Mouse (Mus musculus): ENCODE data around the gene Lpp. TPM values are rescaled to one million over a fixed set of nuclear protein-coding genes. Genes with fewer than 3 reads are reported as not detected.

The Lpp gene
- total and polyA plus RNA-seq, 3 experiments, result 0.64 to 1.2 (median 0.68) TPM

DNA sequence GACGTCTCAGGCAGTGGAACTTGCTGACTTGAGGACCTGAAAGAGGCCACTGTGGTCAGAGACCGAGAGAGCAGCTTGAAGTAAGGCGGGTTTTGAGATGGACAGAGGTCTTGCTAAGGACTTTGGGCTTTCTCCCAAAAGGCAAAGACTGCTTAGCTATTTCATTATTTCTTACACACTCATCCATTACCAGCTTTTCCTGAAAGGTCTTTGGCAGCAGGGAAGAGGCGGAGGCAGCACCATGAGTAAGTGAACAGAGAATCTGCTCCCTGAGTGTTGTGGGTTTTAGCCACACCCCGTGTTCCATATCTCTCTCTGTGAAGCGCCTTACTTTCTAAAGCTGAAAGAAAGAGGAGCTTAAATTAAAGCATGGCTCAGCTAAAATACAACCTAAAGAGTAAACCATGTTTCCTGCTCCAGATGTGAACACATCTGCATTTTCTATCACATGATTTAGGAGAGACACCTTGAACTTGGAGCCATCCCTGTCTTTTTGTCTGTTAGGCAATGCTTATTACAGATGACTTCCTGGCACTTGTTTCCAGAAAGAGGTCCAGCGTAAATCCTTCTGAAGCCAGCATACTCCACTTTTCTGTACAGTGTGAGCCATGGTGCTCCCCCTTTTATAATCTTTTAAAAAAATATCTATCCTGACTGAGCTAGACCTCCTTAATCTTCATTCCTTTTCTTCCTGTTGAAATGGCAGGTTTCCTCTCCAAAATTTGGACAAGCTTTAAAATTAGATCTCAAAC, 520.5 kb downstream of the Lpp start:
- Histone ChIP-seq H3K27me3 (replicated peaks) (no peaks in the 10 kb centered on the region), H3K9me3 (replicated peaks; ENCODE audit: low read length) (no peaks in the 10 kb centered on the region), H3K27ac (ENCODE audit: insufficient read depth, low read depth) (no peak overlapping the region), H3K36me3 (replicated peaks in 1 of 2; ENCODE audit: control insufficient read depth in 1 of 2, insufficient read depth in 1 of 2, low read length in 1 of 2) (no peaks in the 10 kb centered on the region), H3K79me2 (replicated peaks; ENCODE audit: control insufficient read depth, extremely low read depth, insufficient read depth, poor library complexity, severe bottlenecking) (no peaks in the 10 kb centered on the region), H3K4me3 (replicated peaks in 1 of 3; ENCODE audit: low read depth in 2 of 3, low read length in 2 of 3, poor library complexity in 1 of 3) (no peak overlapping the region), H3K4me2 (ENCODE audit: insufficient read depth, low read depth, poor library complexity, severe bottlenecking) (no peak overlapping the region; the same call in 1 of the 2 replicates), H3K4me1 (ENCODE audit: control insufficient read depth in 1 of 2, insufficient read depth in 2 of 2) (peaks cover 5 to 25% of the 10 kb centered on the region in 2 experiments; a peak in 3 of 4 replicates), H3K9ac (ENCODE audit: insufficient read depth, low read depth) (no peak overlapping the region)
- dilution Hi-C loops (cut with MboI; ENCODE audit: extremely low pct_ligation_motif_present, extremely low pct_unique_long_range_greater_than_20kb, low sequenced_read_pairs), result no loop called here
- no peak for DNase-seq (ENCODE audit: extremely low read depth)
- in situ Hi-C loops (cut with MboI; ENCODE audit: low pct_ligation_motif_present, low pct_unique_long_range_greater_than_20kb, low sequenced_read_pairs), result loop anchor here (25.0 kb wide), 1 partner anchor 348 kb away; no protein-coding TSS in a partner anchor
- TF ChIP-seq HCFC1 (IDR thresholded peaks at IDR 0.05; ENCODE audit: low read depth, low read length) (no peak), ELF1 (IDR thresholded peaks at IDR 0.05; ENCODE audit: low read depth, low read length) (no peak), RAD21 (IDR thresholded peaks at IDR 0.05; ENCODE audit: low read depth, low read length) (no peak), CHD2 (IDR thresholded peaks at IDR 0.05; ENCODE audit: low read length) (no peak), POLR2AphosphoS2 (IDR thresholded peaks at IDR 0.05; ENCODE audit: low read depth, low read length) (no peak), POLR2A (IDR thresholded peaks at IDR 0.05; ENCODE audit: low read depth, low read length) (no peak), USF2 (conservative IDR thresholded peaks at IDR 0.05; ENCODE audit: low read depth, low read length) (no peak), RCOR1 (conservative IDR thresholded peaks at IDR 0.05; ENCODE audit: low read depth, low read length) (no peak), EP300 (IDR thresholded peaks at IDR 0.05; ENCODE audit: low read length) (no peak), ZKSCAN1 (IDR thresholded peaks at IDR 0.05; ENCODE audit: borderline replicate concordance, low read depth, low read length) (no peak), MYC (IDR thresholded peaks at IDR 0.05; ENCODE audit: low read depth, low read length) (no peak), JUN (IDR thresholded peaks at IDR 0.05; ENCODE audit: insufficient read depth, low read depth, low read length) (no peak), USF1 (IDR thresholded peaks at IDR 0.05; ENCODE audit: low read depth, low read length) (no peak), MEF2A (IDR thresholded peaks at IDR 0.05; ENCODE audit: borderline replicate concordance, low read depth, low read length) (no peak)

DNA sequence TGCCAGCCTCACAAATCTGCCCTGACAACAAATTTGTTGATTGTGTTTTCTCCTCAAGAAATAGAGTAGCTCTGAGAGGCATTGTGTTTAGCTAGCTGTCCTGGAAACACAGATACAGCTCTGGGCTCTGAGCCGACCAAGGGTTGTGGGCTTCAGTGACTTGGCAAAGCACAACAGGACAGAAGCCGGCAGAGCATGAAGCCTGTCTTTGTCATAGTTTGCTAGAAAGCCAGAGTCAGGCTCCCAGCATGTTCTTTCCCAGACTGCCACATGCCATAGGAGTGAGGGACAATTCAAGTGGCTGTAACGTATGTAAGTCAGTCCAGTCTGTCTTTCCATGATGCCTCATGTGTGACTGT, 521.1 kb downstream of the Lpp start:
- no peak overlapping the region for H3K4me3 ChIP-seq (replicated peaks in 1 of 3; ENCODE audit: low read depth in 2 of 3, low read length in 2 of 3, poor library complexity in 1 of 3)
- H3K4me1 ChIP-seq (ENCODE audit: control insufficient read depth in 1 of 2, insufficient read depth in 2 of 2), result peaks cover 5 to 25% of the 10 kb centered on the region in 2 experiments; a peak in 3 of 4 replicates
- H3K36me3 ChIP-seq (replicated peaks in 1 of 2; ENCODE audit: control insufficient read depth in 1 of 2, insufficient read depth in 1 of 2, low read length in 1 of 2), result no peaks in the 10 kb centered on the region
- H3K79me2 ChIP-seq (replicated peaks; ENCODE audit: control insufficient read depth, extremely low read depth, insufficient read depth, poor library complexity, severe bottlenecking), result no peaks in the 10 kb centered on the region
- no peak overlapping the region for H3K27ac ChIP-seq (ENCODE audit: insufficient read depth, low read depth)
- TF ChIP-seq MAZ (IDR thresholded peaks at IDR 0.05; ENCODE audit: low read depth, low read length) (no peak), NRF1 (IDR thresholded peaks at IDR 0.05; ENCODE audit: low read depth, low read length) (no peak), ETS1 (conservative IDR thresholded peaks at IDR 0.05; ENCODE audit: low read depth, low read length) (no peak), MAX (IDR thresholded peaks at IDR 0.05; ENCODE audit: low read length) (no peak), PAX5 (IDR thresholded peaks at IDR 0.05; ENCODE audit: low read length) (no peak), ZKSCAN1 (IDR thresholded peaks at IDR 0.05; ENCODE audit: borderline replicate concordance, low read depth, low read length) (no peak), USF2 (conservative IDR thresholded peaks at IDR 0.05; ENCODE audit: low read depth, low read length) (no peak), KAT2A (IDR thresholded peaks at IDR 0.05; ENCODE audit: insufficient replicate concordance, low read length) (no peak), ZNF384 (IDR thresholded peaks at IDR 0.05; ENCODE audit: low read depth, low read length) (no peak), USF1 (IDR thresholded peaks at IDR 0.05; ENCODE audit: low read depth, low read length) (no peak), ELF1 (IDR thresholded peaks at IDR 0.05; ENCODE audit: low read depth, low read length) (no peak), POLR2A (IDR thresholded peaks at IDR 0.05; ENCODE audit: low read depth, low read length) (no peak), JUN (IDR thresholded peaks at IDR 0.05; ENCODE audit: insufficient read depth, low read depth, low read length) (no peak), JUND (conservative IDR thresholded peaks at IDR 0.05; ENCODE audit: low read depth, low read length) (no peak)
- dilution Hi-C loops (cut with MboI; ENCODE audit: extremely low pct_ligation_motif_present, extremely low pct_unique_long_range_greater_than_20kb, low sequenced_read_pairs) (no loop called here), in situ Hi-C loops (cut with MboI; ENCODE audit: low pct_ligation_motif_present, low pct_unique_long_range_greater_than_20kb, low sequenced_read_pairs) (loop anchor here (25.0 kb wide), 1 partner anchor 348 kb away; no protein-coding TSS in a partner anchor)
- no peak overlapping the region for H3K4me2 ChIP-seq (ENCODE audit: insufficient read depth, low read depth, poor library complexity, severe bottlenecking)
- H3K9me3 ChIP-seq (replicated peaks; ENCODE audit: low read length), result no peaks in the 10 kb centered on the region
- DNase-seq (ENCODE audit: extremely low read depth), result no peak
- no peak overlapping the region for H3K9ac ChIP-seq (ENCODE audit: insufficient read depth, low read depth)
- no peaks in the 10 kb centered on the region for H3K27me3 ChIP-seq (replicated peaks)

Data from CH12.LX (cell line).